Mouse (Mus musculus): ENCODE measurements around the gene Ap1s3. TPM values are rescaled to one million over a fixed set of nuclear protein-coding genes. Genes with fewer than 3 reads are reported as not detected.

Ap1s3 gene
- total and polyA plus RNA-seq, 3 experiments, result 4.9 to 15.5 (median 5.9) TPM

DNA sequence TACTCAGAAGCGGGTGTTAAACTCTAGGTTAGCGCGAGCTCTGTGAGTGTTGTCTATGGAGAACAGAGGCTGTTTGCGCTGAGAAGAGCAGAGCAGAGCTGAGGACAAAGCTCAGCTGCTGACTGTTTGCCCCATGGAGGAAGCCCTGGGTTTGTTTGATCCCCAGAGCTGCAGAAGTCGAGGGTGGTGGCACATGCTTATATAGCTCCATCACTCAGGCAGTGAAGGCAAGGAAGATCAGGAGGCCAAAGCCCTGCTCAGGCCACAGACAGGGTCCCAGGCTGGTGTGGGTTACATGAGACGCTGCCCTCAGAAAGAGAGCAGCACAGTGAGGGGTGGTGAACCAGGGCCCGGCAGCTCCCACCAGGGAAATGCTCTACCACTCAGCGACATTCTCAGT, 38.4 kb upstream of the Ap1s3 start:
- Histone ChIP-seq H3K4me1 (ENCODE audit: insufficient read depth, low read depth, low read length) (no peaks in the 10 kb centered on the region), H3K36me3 (replicated peaks) (peaks cover 74% of the 10 kb centered on the region), H3K27me3 (ENCODE audit: insufficient read depth, low read length) (no peaks in the 10 kb centered on the region), H3K4me3 (ENCODE audit: low read depth, low read length) (no peak overlapping the region), H3K9me3 (replicated peaks) (no peaks in the 10 kb centered on the region)
- no peak for ATAC-seq (ENCODE audit: extremely low read depth, insufficient number of reproducible peaks, low FRiP score, poor library complexity, severe bottlenecking)
- TF ChIP-seq CTCF (IDR thresholded peaks at IDR 0.05; ENCODE audit: low read depth, low read length) (no peak), TAL1 (conservative IDR thresholded peaks at IDR 0.05; ENCODE audit: low read depth, low read length) (no peak), GATA1 (IDR thresholded peaks at IDR 0.05; ENCODE audit: borderline replicate concordance, low read length) (no peak), POLR2AphosphoS5 (IDR thresholded peaks at IDR 0.05; ENCODE audit: insufficient replicate concordance, low read depth, low read length) (no peak)
- no peak for DNase-seq (ENCODE audit: low spot score)

GRCm38 (mm10) chr1:79707383-79707782, 35.6 kb upstream of the Ap1s3 start:
- no peaks in the 10 kb centered on the region for H3K9me3 ChIP-seq (replicated peaks)
- H3K27me3 ChIP-seq (ENCODE audit: insufficient read depth, low read length), result no peaks in the 10 kb centered on the region
- DNase-seq (ENCODE audit: low spot score) (no peak), ATAC-seq (ENCODE audit: extremely low read depth, insufficient number of reproducible peaks, low FRiP score, poor library complexity, severe bottlenecking) (no peak)
- peaks cover 63% of the 10 kb centered on the region for H3K36me3 ChIP-seq (replicated peaks)
- TF ChIP-seq GATA1 (IDR thresholded peaks at IDR 0.05; ENCODE audit: borderline replicate concordance, low read length), result no peak
- no peaks in the 10 kb centered on the region for H3K4me1 ChIP-seq (ENCODE audit: insufficient read depth, low read depth, low read length)
- no peak overlapping the region for H3K4me3 ChIP-seq (ENCODE audit: low read depth, low read length)

DNA sequence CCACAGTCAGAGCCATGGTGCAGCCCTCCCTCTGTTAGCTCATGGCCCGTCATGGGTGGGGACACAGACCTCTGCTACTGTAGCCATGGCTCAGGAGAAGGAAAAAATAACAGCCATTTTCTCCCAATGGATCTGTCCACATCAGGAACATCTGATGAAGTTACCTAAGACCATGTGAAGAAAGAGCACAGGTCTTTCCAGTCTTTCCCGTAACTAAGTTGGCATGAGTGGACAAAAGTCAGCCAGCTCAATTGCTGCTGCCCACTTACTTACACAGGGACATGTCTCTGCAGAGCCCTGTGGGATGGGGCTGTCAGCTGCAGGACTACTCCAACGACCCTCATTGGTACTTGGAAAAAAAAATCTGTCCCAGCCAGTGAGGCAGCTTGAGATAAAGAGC, 34.9 kb upstream of the Ap1s3 start:
- peaks cover 62% of the 10 kb centered on the region for H3K36me3 ChIP-seq (replicated peaks)
- no peaks in the 10 kb centered on the region for H3K9me3 ChIP-seq (replicated peaks)
- DNase-seq (ENCODE audit: low spot score) (no peak), ATAC-seq (ENCODE audit: extremely low read depth, insufficient number of reproducible peaks, low FRiP score, poor library complexity, severe bottlenecking) (no peak)
- no peak for TF ChIP-seq GATA1 (IDR thresholded peaks at IDR 0.05; ENCODE audit: borderline replicate concordance, low read length)
- no peak for TF ChIP-seq CTCF (IDR thresholded peaks at IDR 0.05; ENCODE audit: low read depth, low read length)
- TF ChIP-seq GATA2 (IDR thresholded peaks at IDR 0.05; ENCODE audit: borderline replicate concordance, low read depth, low read length), result no peak
- TF ChIP-seq POLR2AphosphoS5 (IDR thresholded peaks at IDR 0.05; ENCODE audit: insufficient replicate concordance, low read depth, low read length), result no peak
- no peaks in the 10 kb centered on the region for H3K27me3 ChIP-seq (ENCODE audit: insufficient read depth, low read length)
- no peak overlapping the region for H3K4me3 ChIP-seq (ENCODE audit: low read depth, low read length)
- no peaks in the 10 kb centered on the region for H3K4me1 ChIP-seq (ENCODE audit: insufficient read depth, low read depth, low read length)

DNA sequence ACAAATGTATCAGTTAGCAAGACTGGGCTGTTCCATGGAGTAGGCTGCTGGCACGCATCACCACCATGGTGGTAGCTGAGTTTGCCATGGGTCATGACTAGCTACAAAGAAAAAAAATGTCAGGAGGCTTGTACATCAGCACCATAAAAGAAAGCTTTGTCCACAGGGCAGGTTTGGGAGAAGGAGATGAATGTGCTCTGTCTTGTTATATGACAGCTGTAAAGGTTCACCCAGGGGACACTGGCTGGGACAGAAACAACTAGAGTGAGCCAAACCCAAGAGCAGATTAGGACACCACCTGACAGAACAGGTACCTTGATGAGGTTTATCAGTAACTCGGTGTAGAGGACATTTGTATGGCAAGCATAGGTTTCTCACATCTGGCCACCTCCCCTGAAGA, 32.9 kb upstream of the Ap1s3 start:
- no peak for TF ChIP-seq GATA2 (IDR thresholded peaks at IDR 0.05; ENCODE audit: borderline replicate concordance, low read depth, low read length)
- TF ChIP-seq CTCF (IDR thresholded peaks at IDR 0.05; ENCODE audit: low read depth, low read length), result no peak
- TF ChIP-seq TAL1 (conservative IDR thresholded peaks at IDR 0.05; ENCODE audit: low read depth, low read length), result no peak
- no peak for TF ChIP-seq GATA1 (IDR thresholded peaks at IDR 0.05; ENCODE audit: borderline replicate concordance, low read length)
- TF ChIP-seq POLR2AphosphoS5 (IDR thresholded peaks at IDR 0.05; ENCODE audit: insufficient replicate concordance, low read depth, low read length), result no peak
- H3K36me3 ChIP-seq (replicated peaks), result peaks cover 57% of the 10 kb centered on the region
- no peaks in the 10 kb centered on the region for H3K4me1 ChIP-seq (ENCODE audit: insufficient read depth, low read depth, low read length)
- ATAC-seq (ENCODE audit: extremely low read depth, insufficient number of reproducible peaks, low FRiP score, poor library complexity, severe bottlenecking) (no peak), DNase-seq (ENCODE audit: low spot score) (no peak)
- no peaks in the 10 kb centered on the region for H3K9me3 ChIP-seq (replicated peaks)
- no peaks in the 10 kb centered on the region for H3K27me3 ChIP-seq (ENCODE audit: insufficient read depth, low read length)
- no peak overlapping the region for H3K4me3 ChIP-seq (ENCODE audit: low read depth, low read length)

GRCm38 (mm10) chr1:79703520-79703919, 31.7 kb upstream of the Ap1s3 start:
- Histone ChIP-seq H3K36me3 (replicated peaks) (peaks cover 50% of the 10 kb centered on the region), H3K9me3 (replicated peaks) (no peaks in the 10 kb centered on the region), H3K27me3 (ENCODE audit: insufficient read depth, low read length) (no peaks in the 10 kb centered on the region), H3K4me1 (ENCODE audit: insufficient read depth, low read depth, low read length) (peaks cover 2% of the 10 kb centered on the region; the same call in 1 of the 2 replicates), H3K4me3 (ENCODE audit: low read depth, low read length) (no peak overlapping the region)
- ATAC-seq (ENCODE audit: extremely low read depth, insufficient number of reproducible peaks, low FRiP score, poor library complexity, severe bottlenecking) (no peak), DNase-seq (ENCODE audit: low spot score) (no peak)
- TF ChIP-seq CTCF (IDR thresholded peaks at IDR 0.05; ENCODE audit: low read depth, low read length) (no peak), TAL1 (conservative IDR thresholded peaks at IDR 0.05; ENCODE audit: low read depth, low read length) (no peak), GATA1 (IDR thresholded peaks at IDR 0.05; ENCODE audit: borderline replicate concordance, low read length) (no peak), GATA2 (IDR thresholded peaks at IDR 0.05; ENCODE audit: borderline replicate concordance, low read depth, low read length) (no peak), POLR2AphosphoS5 (IDR thresholded peaks at IDR 0.05; ENCODE audit: insufficient replicate concordance, low read depth, low read length) (no peak)

DNA sequence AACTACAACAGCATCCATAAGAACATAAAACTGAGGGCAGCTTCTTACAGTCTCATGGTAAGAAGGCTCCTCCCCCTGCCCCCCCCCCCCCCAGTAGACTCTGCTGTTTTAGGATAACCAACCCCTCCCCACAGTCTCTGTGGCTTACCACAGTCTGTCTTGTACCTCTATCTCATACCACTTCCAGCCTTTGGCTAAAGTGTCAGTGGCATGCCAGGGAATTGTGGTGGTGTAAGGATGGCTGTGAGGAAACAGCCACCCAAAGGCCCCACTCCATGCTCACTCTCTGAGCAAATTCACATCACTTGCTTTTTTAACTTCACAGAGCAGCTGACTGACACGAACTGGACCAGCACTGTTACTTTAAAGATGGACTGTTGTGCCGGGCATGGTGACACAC, 26.7 kb upstream of the Ap1s3 start:
- H3K4me3 ChIP-seq (ENCODE audit: low read depth, low read length), result no peak overlapping the region
- H3K4me1 ChIP-seq (ENCODE audit: insufficient read depth, low read depth, low read length), result peaks cover 3% of the 10 kb centered on the region; the same call in 1 of the 2 replicates
- TF ChIP-seq TAL1 (conservative IDR thresholded peaks at IDR 0.05; ENCODE audit: low read depth, low read length) (no peak), GATA2 (IDR thresholded peaks at IDR 0.05; ENCODE audit: borderline replicate concordance, low read depth, low read length) (no peak), POLR2AphosphoS5 (IDR thresholded peaks at IDR 0.05; ENCODE audit: insufficient replicate concordance, low read depth, low read length) (no peak), CTCF (IDR thresholded peaks at IDR 0.05; ENCODE audit: low read depth, low read length) (no peak), GATA1 (IDR thresholded peaks at IDR 0.05; ENCODE audit: borderline replicate concordance, low read length) (no peak)

GRCm38 (mm10) chr1:79697382-79697781, 25.6 kb upstream of the Ap1s3 start:
- peaks cover 3% of the 10 kb centered on the region; the same call in 1 of the 2 replicates for H3K4me1 ChIP-seq (ENCODE audit: insufficient read depth, low read depth, low read length)
- DNase-seq (ENCODE audit: low spot score) (no peak), ATAC-seq (ENCODE audit: extremely low read depth, insufficient number of reproducible peaks, low FRiP score, poor library complexity, severe bottlenecking) (no peak)
- H3K4me3 ChIP-seq (ENCODE audit: low read depth, low read length), result no peak overlapping the region
- peaks cover 2% of the 10 kb centered on the region; the same call in 1 of the 2 replicates for H3K27me3 ChIP-seq (ENCODE audit: insufficient read depth, low read length)
- peaks cover 18% of the 10 kb centered on the region for H3K36me3 ChIP-seq (replicated peaks)
- no peaks in the 10 kb centered on the region for H3K9me3 ChIP-seq (replicated peaks)
- no peak for TF ChIP-seq GATA2 (IDR thresholded peaks at IDR 0.05; ENCODE audit: borderline replicate concordance, low read depth, low read length)
- no peak for TF ChIP-seq POLR2AphosphoS5 (IDR thresholded peaks at IDR 0.05; ENCODE audit: insufficient replicate concordance, low read depth, low read length)
- TF ChIP-seq CTCF (IDR thresholded peaks at IDR 0.05; ENCODE audit: low read depth, low read length), result no peak
- TF ChIP-seq GATA1 (IDR thresholded peaks at IDR 0.05; ENCODE audit: borderline replicate concordance, low read length), result no peak
- TF ChIP-seq TAL1 (conservative IDR thresholded peaks at IDR 0.05; ENCODE audit: low read depth, low read length), result no peak

More for the DNA sequence above, 26.7 kb upstream of the Ap1s3 start:
- no peak for ATAC-seq (ENCODE audit: extremely low read depth, insufficient number of reproducible peaks, low FRiP score, poor library complexity, severe bottlenecking)
- Histone ChIP-seq H3K9me3 (replicated peaks) (no peaks in the 10 kb centered on the region), H3K27me3 (ENCODE audit: insufficient read depth, low read length) (no peaks in the 10 kb centered on the region; the same call in 1 of the 2 replicates), H3K36me3 (replicated peaks) (peaks cover 19% of the 10 kb centered on the region)
- DNase-seq (ENCODE audit: low spot score), result no peak

Data from G1E (cell line).